Mouse (Mus musculus) right cerebral cortex, postnatal 36 days (tissue): ENCODE measurements around the gene Iqce.
"Not testable (repeated sequence)": the region's sequence is repeated elsewhere in the genome, so short reads cannot be mapped to it uniquely, and the experiment has no call there.

Experiments used
- DNase-seq, 2 experiments: peaks; one replicate each; pipeline ENCODE4 v3.0.0; 2022; ENCODE audit warnings: low spot score in 2 of 2, mixed read lengths in 1 of 2

The Iqce gene

DNA sequence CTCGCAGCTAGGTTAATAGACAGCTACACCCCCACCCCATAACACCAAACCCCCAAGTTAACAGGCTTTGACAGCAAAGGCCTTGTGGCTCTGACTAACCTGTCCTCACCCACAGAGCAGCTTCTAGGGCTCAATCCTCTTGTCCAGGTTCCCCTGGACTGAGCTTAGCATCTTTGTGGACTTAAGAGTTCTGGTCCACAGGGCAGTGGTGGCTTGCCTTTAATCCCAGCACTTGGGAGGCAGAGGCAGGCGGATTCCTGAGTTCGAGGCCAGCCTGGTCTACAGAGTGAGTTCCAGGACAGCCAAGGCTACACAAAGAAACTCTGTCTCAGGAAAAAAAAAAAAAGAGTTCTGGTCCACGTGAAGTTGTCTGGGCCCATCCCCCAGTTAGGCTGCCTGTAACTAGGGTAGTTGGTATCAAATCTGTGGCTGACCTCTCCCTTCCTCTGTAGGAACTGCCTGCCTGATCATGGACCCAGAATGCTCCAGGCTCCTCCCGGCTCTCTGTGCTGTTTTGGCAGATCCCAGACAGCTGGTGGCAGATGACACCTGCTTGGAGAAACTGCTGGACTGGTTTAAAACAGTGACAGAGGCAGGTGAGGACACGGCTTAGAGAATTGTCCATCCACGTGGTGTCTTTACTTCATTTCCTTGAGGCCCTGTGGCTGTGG, 3.5 kb upstream of the Iqce start:
- DNase-seq, result no peak

DNA sequence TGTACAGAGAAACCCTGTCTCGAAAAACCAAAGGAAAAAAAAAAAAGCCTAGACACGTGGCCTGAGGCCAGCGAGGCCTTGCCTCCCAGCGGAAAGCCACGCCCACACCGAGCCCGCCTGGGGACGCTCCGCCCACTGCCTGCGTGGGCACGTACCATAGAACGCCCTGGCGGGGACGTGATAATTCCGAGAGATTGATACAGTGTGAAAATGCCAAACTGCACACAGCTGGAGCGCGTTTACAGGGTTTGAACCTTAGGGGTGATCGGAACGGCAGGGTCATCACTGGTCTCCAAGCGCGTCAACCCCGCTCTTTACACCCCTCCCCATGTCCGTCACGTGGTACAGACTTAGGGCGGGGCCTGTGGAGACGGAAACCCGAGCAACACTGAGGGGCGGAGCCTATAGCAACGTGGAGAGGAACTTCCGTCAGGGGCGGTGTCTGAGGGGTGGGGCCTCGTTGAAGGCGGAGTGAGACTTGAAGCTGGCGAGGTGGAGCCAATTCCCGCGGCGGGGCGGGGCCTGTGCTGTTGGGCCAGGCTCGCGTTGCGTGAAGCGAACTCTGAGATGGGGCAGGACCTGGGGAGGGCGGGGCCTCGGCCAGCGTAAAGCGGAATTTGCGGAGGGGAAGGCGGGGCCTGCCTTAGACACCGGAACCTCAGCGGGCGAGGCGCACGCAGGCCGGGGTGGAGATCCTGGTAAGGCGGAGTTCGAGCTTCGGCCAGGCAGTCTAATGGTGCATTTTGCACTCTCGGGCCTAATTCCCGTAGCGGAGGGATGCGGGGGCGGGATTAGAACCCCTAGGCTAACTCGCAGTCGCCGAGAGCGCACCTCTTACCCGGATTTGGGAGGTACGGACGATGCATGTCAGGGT, 2.4 kb upstream of the Iqce start, which contains the start of gene Brat1:
Gene Brat1, plus strand, starts transcription at position 634 of the 874 bp plus-strand sequence.
- peak; percentile 100 for DNase-seq

- DNase-seq, result no peak
Measured at GRCm38 (mm10) chr5:140703480-140704377, 1.6 kb upstream of the Iqce start.

GRCm38 (mm10) chr5:140702618-140703175, 519 bp upstream of the Iqce start:
- no peak for DNase-seq

DNA sequence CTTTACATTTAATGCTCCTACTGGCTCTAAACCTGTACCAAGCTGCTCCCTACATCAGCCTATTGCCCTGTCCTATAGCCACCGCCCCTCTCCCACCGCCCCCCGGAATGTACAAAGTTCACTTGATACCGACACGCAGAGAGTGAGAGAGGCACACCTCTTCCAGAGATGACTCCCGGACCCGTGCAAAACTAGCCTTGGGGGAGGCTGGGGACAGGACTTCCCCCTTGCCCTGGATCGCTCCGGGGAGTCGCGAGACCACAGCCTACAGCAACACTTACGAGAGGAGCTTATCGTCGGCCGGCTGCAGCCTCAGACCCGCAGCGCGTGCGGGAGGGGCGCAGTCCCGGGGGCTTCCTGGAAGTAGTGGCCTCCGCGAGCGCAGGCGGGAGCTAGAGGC, 517 bp downstream of the Iqce start:
- DNase-seq, result no peak

- no peak for DNase-seq
Measured at GRCm38 (mm10) chr5:140699776-140700175, 2.4 kb downstream of the Iqce start.

DNA sequence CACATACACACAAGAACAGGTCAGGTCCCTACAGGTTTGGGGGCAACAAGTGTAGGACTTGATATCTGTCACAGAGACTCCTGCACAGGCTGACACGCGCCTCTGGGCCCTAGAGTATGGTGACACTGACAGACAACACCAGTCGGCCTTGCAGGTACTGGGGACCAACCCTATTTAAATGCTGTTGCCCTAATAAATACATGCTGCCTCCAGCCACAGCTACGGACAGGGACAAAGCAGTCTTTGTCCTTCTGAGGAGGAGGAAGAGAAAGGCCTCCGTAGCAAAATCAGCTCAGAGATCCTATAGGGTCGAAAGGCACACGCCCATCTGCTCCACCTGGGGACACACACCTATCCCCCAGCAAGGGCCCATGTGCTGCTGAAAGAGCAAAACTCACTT, 6.2 kb downstream of the Iqce start:
- no peak for DNase-seq

DNA sequence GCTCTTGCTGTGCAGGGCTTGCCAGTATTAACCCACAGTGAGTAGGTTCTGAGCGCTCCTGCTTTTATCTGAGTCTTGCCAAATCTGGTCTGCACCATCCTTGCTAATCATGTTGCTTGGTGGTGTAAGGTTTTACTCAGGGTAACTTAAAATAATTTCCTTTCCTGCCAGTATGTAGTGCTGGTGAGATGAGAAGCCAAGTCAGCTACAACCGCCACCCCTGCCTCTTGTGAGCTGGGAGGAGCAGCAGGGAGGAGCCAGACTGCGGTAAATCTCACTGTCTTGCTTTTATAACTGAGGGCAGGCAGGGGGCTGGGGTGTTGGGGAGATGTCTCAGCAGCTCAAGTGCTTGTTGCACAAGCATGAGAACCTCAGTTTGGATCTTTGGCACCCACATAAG, 13.7 kb downstream of the Iqce start:
- no peak for DNase-seq

GRCm38 (mm10) chr5:140684343-140685148, 17.6 kb downstream of the Iqce start:
- DNase-seq, result no peak

GRCm38 (mm10) chr5:140682113-140682512, 20.1 kb downstream of the Iqce start:
- no peak for DNase-seq

- DNase-seq, result no peak
Measured at GRCm38 (mm10) chr5:140680950-140681349, 21.2 kb downstream of the Iqce start.

DNA sequence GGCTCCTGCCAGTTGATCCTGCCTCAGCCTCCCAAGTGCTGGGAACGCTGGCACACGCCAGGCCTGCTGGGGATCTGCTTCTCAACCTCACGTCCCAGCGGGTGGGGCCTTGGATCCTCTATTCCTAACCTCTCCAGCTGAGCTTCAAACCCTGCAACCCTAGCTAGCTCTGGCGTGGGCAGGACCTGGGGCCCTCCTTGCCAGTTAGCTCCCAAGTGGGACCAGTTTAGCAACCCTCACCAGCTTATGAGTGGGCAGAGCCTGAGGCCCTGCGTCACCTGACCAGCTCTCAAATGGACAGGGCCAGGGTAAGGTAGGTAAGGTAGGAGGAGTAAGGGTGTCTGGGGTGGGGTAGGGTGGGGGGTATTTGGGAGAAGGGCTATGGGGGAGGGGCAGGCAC, 22.1 kb downstream of the Iqce start:
- DNase-seq, result no peak

DNA sequence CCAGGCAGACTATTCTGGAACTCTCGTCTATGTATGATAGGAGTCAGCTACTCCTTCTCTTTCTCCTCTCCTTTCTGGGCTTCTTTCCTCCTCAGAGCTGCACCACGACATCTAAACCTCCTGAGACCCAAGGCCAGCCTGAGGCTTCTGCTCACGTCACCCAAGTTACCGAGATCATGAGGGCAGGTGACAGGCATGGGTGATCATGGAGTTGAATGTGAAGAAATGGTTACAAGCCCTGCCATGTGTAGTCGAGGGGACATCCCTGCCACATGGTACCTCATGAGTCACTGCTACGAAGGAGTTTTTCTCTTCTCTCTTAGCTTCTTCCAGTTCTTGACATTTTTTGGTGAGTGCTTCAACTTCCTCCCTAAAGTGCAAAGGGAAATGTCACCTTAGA, 25.0 kb downstream of the Iqce start:
- no peak for DNase-seq

DNA sequence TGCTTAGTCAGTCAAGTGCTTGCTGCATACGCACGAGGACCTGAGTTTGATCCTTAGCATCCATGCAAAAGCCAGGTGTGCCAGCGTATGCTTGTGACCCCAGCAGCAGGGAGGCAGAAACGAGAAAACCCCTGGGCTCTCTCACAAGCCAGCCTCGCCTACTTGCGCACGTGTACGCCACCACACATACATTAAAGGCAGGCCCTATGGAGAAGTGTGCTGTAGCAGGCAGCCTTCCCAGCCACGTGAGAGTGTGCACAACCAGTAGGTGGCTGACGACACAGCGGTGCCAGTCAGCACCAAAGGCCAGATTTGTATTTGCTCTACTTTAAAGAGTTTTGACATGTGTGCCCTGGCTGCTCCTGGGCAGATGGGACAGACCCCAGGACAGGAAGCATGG, 26.5 kb downstream of the Iqce start:
- peak; percentile 67 to 68 for DNase-seq

- no peak for DNase-seq
Measured at GRCm38 (mm10) chr5:140675079-140675478, 27.1 kb downstream of the Iqce start.

GRCm38 (mm10) chr5:140674036-140674435, 28.1 kb downstream of the Iqce start:
- no peak for DNase-seq

DNA sequence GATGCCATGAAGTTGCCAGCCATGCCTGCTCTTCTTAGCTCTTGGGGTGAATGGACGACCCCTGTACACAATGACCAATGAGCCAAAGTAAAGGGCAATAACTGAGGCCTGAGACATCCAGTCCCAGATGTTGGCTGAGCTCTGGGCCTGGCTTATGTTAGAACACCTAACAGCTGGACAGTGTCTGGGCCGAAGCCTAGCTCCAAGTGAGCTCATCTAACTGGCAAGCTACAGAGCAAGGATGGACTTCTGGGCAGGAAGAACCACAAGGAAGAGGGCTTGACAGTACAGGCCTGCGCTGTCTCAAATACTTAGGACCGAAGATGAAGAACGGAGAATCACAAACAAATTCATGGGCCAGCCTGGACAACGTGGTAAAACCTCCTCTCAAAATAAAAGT, 29.6 kb downstream of the Iqce start:
- DNase-seq, result not testable (repeated sequence)

- no peak for DNase-seq
Measured at GRCm38 (mm10) chr5:140672115-140672514, 30.1 kb downstream of the Iqce start.

GRCm38 (mm10) chr5:140663621-140664180, 38.5 kb downstream of the Iqce start:
- DNase-seq, result no peak
